Mouse (Mus musculus) embryonic facial prominence, embryonic 14.5 days (tissue): ENCODE measurements around the gene Dusp3. TPM values are rescaled to one million over a fixed set of nuclear protein-coding genes. Genes with fewer than 3 reads are reported as not detected.
A peak's percentile ranks its signal among the peaks of the same experiment; 100 is the strongest.

Source experiments
- ATAC-seq: fragments of 200-750 bp; cut with Nextera tagmentation; 2 replicates; pipeline ENCODE4 v1.8.0; 2017; ENCODE audit warnings: low read depth, moderate number of reproducible peaks, moderate TSS enrichment
- DNase-seq: peaks from one replicate; pipeline ENCODE4 v3.0.0-alpha.2; 2015; ENCODE audit warnings: low spot score
- H3K27ac ChIP-seq: fragments of 300-500 bp; sonication (generic); replicated peaks from 2 replicates; pipeline ENCODE4 v1.5.1; 2014; ENCODE audit warnings: low read depth, mild to moderate bottlenecking, low read length, moderate library complexity
- H3K27me3 ChIP-seq: fragments of 300-500 bp; sonication (generic); replicated peaks from 2 replicates; pipeline ENCODE4 v1.6.1; 2014; ENCODE audit warnings: low read length; ENCODE audit not compliant: control insufficient read depth, insufficient read depth
- H3K36me3 ChIP-seq: fragments of 300-500 bp; sonication (generic); 2 replicates; pipeline ENCODE4 v1.6.1; 2014; ENCODE audit warnings: low read length, mixed read lengths; ENCODE audit not compliant: control insufficient read depth, insufficient read depth
- H3K4me1 ChIP-seq: fragments of 300-500 bp; sonication (generic); 2 replicates; pipeline ENCODE4 v1.6.1; 2014; ENCODE audit warnings: antibody characterized with exemption, low read length; ENCODE audit not compliant: control insufficient read depth, insufficient read depth
- H3K4me2 ChIP-seq: fragments of 300-500 bp; sonication (generic); 2 replicates; pipeline ENCODE4 v1.6.1; 2014; ENCODE audit warnings: low read depth, mild to moderate bottlenecking, low read length, moderate library complexity, mixed read lengths
- H3K4me3 ChIP-seq: fragments of 300-500 bp; sonication (generic); 2 replicates; pipeline ENCODE4 v1.5.1; 2014; ENCODE audit warnings: low read depth, mild to moderate bottlenecking, low read length
- H3K9ac ChIP-seq: fragments of 300-500 bp; sonication (generic); 2 replicates; pipeline ENCODE4 v1.6.1; 2014; ENCODE audit warnings: low read depth, mild to moderate bottlenecking, low read length, moderate library complexity, mixed read lengths
- H3K9me3 ChIP-seq: fragments of 300-500 bp; sonication (generic); 2 replicates; pipeline ENCODE4 v1.6.1; 2016; ENCODE audit warnings: low read length; ENCODE audit not compliant: control insufficient read depth
- WGBS: fragments of 180-500 bp; shearing (Covaris S2); extraction: QIAGEN DNeasy Blood & Tissue Kit; methylation state at CpG from one replicate; pipeline ENCODE4 v1.1.7; 2014; 5-methylcytosine and 5-hydroxymethylcytosine counted together
- polyA plus RNA-seq: library from polyadenylated mRNA; unstranded; fragments of >200 nt; fragmentation: Nextera tagmentation; extraction: Ambion mirVana; gene quantifications from 2 replicates; pipeline ENCODE4 v1.2.1, GENCODE M21; 2014

The Dusp3 gene
- polyA plus RNA-seq, 1 experiment from 2014 or later, result 38.3 TPM

- Histone ChIP-seq H3K27ac (no peak overlapping the region), H3K9ac (no peak overlapping the region), H3K4me3 (no peak overlapping the region), H3K4me2 (no peak overlapping the region), H3K36me3 (peaks cover 6% of the 10 kb centered on the region; the same call in 1 of the 2 replicates), H3K9me3 (no peaks in the 10 kb centered on the region), H3K4me1 (no peaks in the 10 kb centered on the region), H3K27me3 (no peaks in the 10 kb centered on the region)
- DNase-seq, result no peak
- WGBS, result 78% methylated on average over 4 of the region's 8 CpGs
- ATAC-seq, result no peak
Measured at GRCm38 (mm10) chr11:102008372-102008771, 21.6 kb upstream of the Dusp3 start.

GRCm38 (mm10) chr11:102006688-102007087 lies 19.9 kb upstream of the Dusp3 start:
- Histone ChIP-seq H3K4me2 (no peak overlapping the region), H3K36me3 (no peaks in the 10 kb centered on the region), H3K9me3 (no peaks in the 10 kb centered on the region), H3K27me3 (no peaks in the 10 kb centered on the region), H3K9ac (no peak overlapping the region), H3K4me1 (no peaks in the 10 kb centered on the region), H3K27ac (no peak overlapping the region), H3K4me3 (no peak overlapping the region)
- 84% methylated on average over 5 of the region's 5 CpGs for WGBS
- ATAC-seq (no peak), DNase-seq (no peak)

GRCm38 (mm10) chr11:102006271-102006670 lies 19.5 kb upstream of the Dusp3 start:
- DNase-seq (no peak), ATAC-seq (no peak)
- Histone ChIP-seq H3K4me1 (no peaks in the 10 kb centered on the region), H3K27ac (no peak overlapping the region), H3K27me3 (no peaks in the 10 kb centered on the region), H3K9me3 (no peaks in the 10 kb centered on the region), H3K4me2 (no peak overlapping the region), H3K4me3 (no peak overlapping the region), H3K9ac (no peak overlapping the region), H3K36me3 (no peaks in the 10 kb centered on the region)
- 68% methylated on average over 9 of the region's 9 CpGs for WGBS

- 90% methylated on average over 8 of the region's 8 CpGs for WGBS
- no peak overlapping the region for H3K9ac ChIP-seq
- H3K4me2 ChIP-seq, result no peak overlapping the region
- H3K27ac ChIP-seq, result no peak overlapping the region
- no peaks in the 10 kb centered on the region for H3K27me3 ChIP-seq
- H3K9me3 ChIP-seq, result no peaks in the 10 kb centered on the region
- H3K36me3 ChIP-seq, result no peaks in the 10 kb centered on the region
- no peak for ATAC-seq
- no peak for DNase-seq
- no peak overlapping the region for H3K4me3 ChIP-seq
- no peaks in the 10 kb centered on the region for H3K4me1 ChIP-seq
Measured at GRCm38 (mm10) chr11:102004251-102004650, 17.4 kb upstream of the Dusp3 start.

GRCm38 (mm10) chr11:101999466-101999865 lies 12.7 kb upstream of the Dusp3 start:
- peak; percentile 57; the same call in 1 of the 2 replicates for ATAC-seq
- no peak overlapping the region for H3K4me3 ChIP-seq
- WGBS, result 54% methylated on average over 4 of the region's 4 CpGs
- H3K4me2 ChIP-seq, result no peak overlapping the region
- no peak overlapping the region for H3K9ac ChIP-seq
- H3K4me1 ChIP-seq, result no peaks in the 10 kb centered on the region
- peak; percentile 48 for DNase-seq
- H3K36me3 ChIP-seq, result no peaks in the 10 kb centered on the region
- H3K27ac ChIP-seq, result no peak overlapping the region; the same call in 1 of the 2 replicates
- H3K27me3 ChIP-seq, result no peaks in the 10 kb centered on the region
- H3K9me3 ChIP-seq, result no peaks in the 10 kb centered on the region

- WGBS, result 35% methylated on average over 5 of the region's 5 CpGs
- H3K4me2 ChIP-seq, result no peak overlapping the region
- ATAC-seq (no peak), DNase-seq (peak; percentile 53)
- no peak overlapping the region for H3K27ac ChIP-seq
- no peak overlapping the region for H3K4me3 ChIP-seq
- no peak overlapping the region for H3K9ac ChIP-seq
- no peaks in the 10 kb centered on the region for H3K36me3 ChIP-seq
- H3K27me3 ChIP-seq, result no peaks in the 10 kb centered on the region
- H3K9me3 ChIP-seq, result no peaks in the 10 kb centered on the region
- H3K4me1 ChIP-seq, result no peaks in the 10 kb centered on the region
Measured at GRCm38 (mm10) chr11:101998258-101998657, 11.4 kb upstream of the Dusp3 start.

GRCm38 (mm10) chr11:101995938-101996337 lies 9.1 kb upstream of the Dusp3 start:
- DNase-seq, result no peak
- WGBS, result 82% methylated on average over 7 of the region's 7 CpGs
- Histone ChIP-seq H3K36me3 (no peaks in the 10 kb centered on the region), H3K4me2 (no peak overlapping the region), H3K4me3 (no peak overlapping the region), H3K27me3 (no peaks in the 10 kb centered on the region), H3K9me3 (no peaks in the 10 kb centered on the region), H3K27ac (no peak overlapping the region), H3K9ac (no peak overlapping the region), H3K4me1 (no peaks in the 10 kb centered on the region)
- ATAC-seq, result no peak

- Histone ChIP-seq H3K9ac (no peak overlapping the region), H3K36me3 (no peaks in the 10 kb centered on the region), H3K9me3 (no peaks in the 10 kb centered on the region), H3K27me3 (no peaks in the 10 kb centered on the region), H3K4me1 (no peaks in the 10 kb centered on the region), H3K4me3 (no peak overlapping the region), H3K4me2 (no peak overlapping the region), H3K27ac (no peak overlapping the region)
- WGBS, result 46% methylated on average over 8 of the region's 8 CpGs
- DNase-seq (no peak), ATAC-seq (no peak)
Measured at GRCm38 (mm10) chr11:101994100-101994499, 7.3 kb upstream of the Dusp3 start.

- DNase-seq (no peak), ATAC-seq (no peak)
- Histone ChIP-seq H3K4me1 (no peaks in the 10 kb centered on the region), H3K9ac (no peak overlapping the region), H3K4me2 (no peak overlapping the region), H3K36me3 (no peaks in the 10 kb centered on the region), H3K27me3 (no peaks in the 10 kb centered on the region; the same call in 1 of the 2 replicates), H3K4me3 (no peak overlapping the region), H3K9me3 (no peaks in the 10 kb centered on the region), H3K27ac (no peak overlapping the region)
- 85% methylated on average over 7 of the region's 7 CpGs for WGBS
Measured at GRCm38 (mm10) chr11:101992411-101992810, 5.6 kb upstream of the Dusp3 start.
